Mouse (Mus musculus) heart, postnatal 4 days (tissue): ENCODE measurements around the gene Rnf41. TPM values are rescaled to one million over a fixed set of nuclear protein-coding genes. Genes with fewer than 3 reads are reported as not detected.

ENCODE experiments used
- DNase-seq: peaks from one replicate; pipeline ENCODE4 v3.0.0; 2021
- microRNA-seq, 2 experiments: library from miRNA; unstranded; fragments of <30 nt; microRNA quantifications; one replicate each; pipeline ENCODE4 v1.2.0; 2021 to 2022
- total RNA-seq, 2 experiments: library from RNA; stranded (reverse); gene quantifications; 2 replicates each; pipeline ENCODE4 v1.2.3; 2021

Gene Rnf41
- total RNA-seq, 2 experiments from 2014 or later, result 25.0 to 27.0 TPM

- no peak for DNase-seq
Observed at GRCm38 (mm10) chr10:128487861-128488712, 76.6 kb downstream of the Rnf41 start.

DNA sequence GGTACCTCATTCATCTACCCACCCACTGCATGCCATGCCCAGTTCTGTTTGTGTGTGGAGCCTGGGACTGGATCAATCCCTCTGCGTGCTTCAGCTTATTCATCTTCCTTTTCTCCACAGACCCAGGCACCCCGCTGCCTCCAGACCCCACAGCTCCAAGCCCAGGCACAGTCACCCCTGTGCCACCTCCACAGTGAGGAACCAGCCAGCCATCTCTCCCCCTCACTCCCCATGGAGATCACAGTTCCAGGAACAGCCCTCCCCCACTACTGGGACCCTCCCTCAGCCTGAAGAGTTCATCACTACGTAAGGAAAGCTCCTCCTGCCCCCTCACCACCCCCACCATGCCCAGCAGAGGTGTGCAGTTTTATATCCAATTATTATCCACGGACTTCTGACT is 77.3 kb downstream of the Rnf41 start:
- DNase-seq, result no peak

- no peak for DNase-seq
Observed at GRCm38 (mm10) chr10:128489380-128489779, 77.9 kb downstream of the Rnf41 start.

DNA sequence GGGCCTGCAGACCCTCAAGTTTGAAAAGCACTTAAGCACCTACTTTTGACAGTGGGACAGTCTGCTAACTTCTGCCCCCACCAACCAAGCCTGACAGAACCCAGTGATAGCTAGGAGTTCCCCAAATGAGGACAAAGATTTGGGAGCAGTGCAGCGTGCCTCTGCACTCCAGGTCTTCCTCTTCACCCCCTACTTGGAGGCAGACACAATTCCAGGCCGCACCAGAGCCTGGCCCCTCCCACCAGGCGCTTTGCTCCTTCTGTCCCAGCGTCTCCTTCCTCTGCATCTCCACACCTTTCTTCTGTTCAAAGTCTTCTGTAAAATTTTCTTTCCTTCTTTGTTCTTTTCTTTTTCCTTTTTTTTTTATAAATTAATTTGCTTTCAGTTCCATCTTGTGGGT is 78.3 kb downstream of the Rnf41 start:
- DNase-seq, result no peak

- peak; percentile 61 for DNase-seq
Observed at GRCm38 (mm10) chr10:128490232-128490631, 78.8 kb downstream of the Rnf41 start.

DNA sequence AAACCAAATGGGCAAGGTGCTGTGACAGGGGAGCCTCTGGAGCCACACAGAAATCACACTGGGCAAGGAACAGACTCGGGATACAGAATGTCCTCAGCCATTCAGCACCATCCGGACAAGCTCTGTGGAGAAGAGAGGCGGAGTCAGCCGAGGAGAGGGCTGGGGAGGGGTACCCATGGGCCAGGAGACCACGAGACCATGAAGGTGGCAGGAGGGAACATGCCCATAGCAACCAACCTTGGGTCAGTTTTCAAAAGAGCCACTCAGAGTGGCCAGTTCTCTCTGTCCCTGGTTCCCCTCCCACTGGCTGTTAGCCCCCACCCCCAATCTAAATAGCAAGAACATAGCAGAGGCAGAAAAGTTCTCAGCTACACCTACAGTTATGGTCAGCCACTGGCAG is 79.5 kb downstream of the Rnf41 start:
- no peak for DNase-seq

Small RNA genes within 50 kb of the gene (microRNA-seq; reads per million reads assigned to microRNA genes)
- gene Gm25361, result 0 reads per million in 2 experiments
- 0 reads per million in 2 experiments for gene Gm26308
- 0.82 to 1.0 reads per million in 2 experiments for gene Mir6914
- gene Mir6915, result 0.69 to 3.7 reads per million in 2 experiments
- gene Mir8105, result 0.69 to 1.0 reads per million in 2 experiments

Other genes with a start within 250 kb of the Rnf41 start
- 10 to 100 TPM; 95.9 to 97.3 TPM for gene Rbms2, start 231.4 kb upstream of the Rnf41 start, total RNA-seq
- gene Gls2, start 217.2 kb upstream of the Rnf41 start, total RNA-seq, result 1 to 10 TPM in 1 of 2 experiments, under 1 TPM in 1; 0.48 to 1.2 TPM
- 10 to 100 TPM; 39.6 to 41.5 TPM for gene Spryd4, start 199.8 kb upstream of the Rnf41 start, total RNA-seq
- gene Mip, start 185.8 kb upstream of the Rnf41 start, total RNA-seq, result not detected
- 10 to 100 TPM; 24.5 to 28.7 TPM for gene Timeless, start 179.6 kb upstream of the Rnf41 start, total RNA-seq
- gene Apon, start 157.6 kb upstream of the Rnf41 start, total RNA-seq, result under 1 TPM in 1 of 2 experiments, not detected in 1; 0.29 TPM
- gene Apof, start 143.0 kb upstream of the Rnf41 start, total RNA-seq, result not detected
- gene Stat2, start 141.1 kb upstream of the Rnf41 start, total RNA-seq, result 10 to 100 TPM in 1 of 2 experiments, 1 to 10 TPM in 1; 10.0 TPM
- gene Il23a, start 112.9 kb upstream of the Rnf41 start, total RNA-seq, result 1 to 10 TPM; 1.5 to 2.2 TPM
- gene Pan2, start 108.3 kb upstream of the Rnf41 start, total RNA-seq, result 10 to 100 TPM; 17.6 to 18.1 TPM
- gene Cnpy2, start 89.2 kb upstream of the Rnf41 start, total RNA-seq, result 100 to 1,000 TPM in 1 of 2 experiments, 10 to 100 TPM in 1; 92.1 to 100 TPM
- 100 to 1,000 TPM; 819 to 825 TPM for gene Cs, start 73.9 kb upstream of the Rnf41 start, total RNA-seq
- 10 to 100 TPM; 82.0 to 85.7 TPM for gene Coq10a, start 42.7 kb upstream of the Rnf41 start, total RNA-seq
- gene Ankrd52, start 34.5 kb upstream of the Rnf41 start, total RNA-seq, result 10 to 100 TPM; 44.4 to 44.9 TPM
- not detected for gene Slc39a5, start 10.4 kb upstream of the Rnf41 start, total RNA-seq
- 10 to 100 TPM; 44.1 to 47.1 TPM for gene Nabp2, start 165 bp upstream of the Rnf41 start, total RNA-seq
- 10 to 100 TPM; 97.0 to 97.3 TPM for gene Smarcc2, start 47.6 kb downstream of the Rnf41 start, total RNA-seq
- gene Myl6, start 82.5 kb downstream of the Rnf41 start, total RNA-seq, result 100 to 1,000 TPM; 616 to 628 TPM
- 1 to 10 TPM; 3.7 TPM for gene Myl6b, start 87.0 kb downstream of the Rnf41 start, total RNA-seq
- gene Esyt1, start 114.2 kb downstream of the Rnf41 start, total RNA-seq, result 10 to 100 TPM; 28.4 to 31.3 TPM
- 1 to 10 TPM; 6.9 to 8.3 TPM for gene Zc3h10, start 136.1 kb downstream of the Rnf41 start, total RNA-seq
- gene Rpl41, start 137.6 kb downstream of the Rnf41 start, total RNA-seq, result 1,000 to 10,000 TPM; 2,410 to 2,531 TPM
- gene Pa2g4, start 154.3 kb downstream of the Rnf41 start, total RNA-seq, result 10 to 100 TPM; 81.9 to 82.5 TPM
- 1 to 10 TPM; 7.1 to 8.2 TPM for gene Erbb3, start 178.0 kb downstream of the Rnf41 start, total RNA-seq
- gene Rps26, start 215.1 kb downstream of the Rnf41 start, total RNA-seq, result 100 to 1,000 TPM; 505 to 516 TPM
- gene Ikzf4, start 234.3 kb downstream of the Rnf41 start, total RNA-seq, result 1 to 10 TPM; 1.7 to 2.4 TPM